Mouse (Mus musculus): ENCODE measurements around the gene Hk3. TPM values are rescaled to one million over a fixed set of nuclear protein-coding genes. Genes with fewer than 3 reads are reported as not detected.

The Hk3 gene
- polyA plus RNA-seq (2012; fragmentation: generic; extraction: Trizol), result not detected

DNA sequence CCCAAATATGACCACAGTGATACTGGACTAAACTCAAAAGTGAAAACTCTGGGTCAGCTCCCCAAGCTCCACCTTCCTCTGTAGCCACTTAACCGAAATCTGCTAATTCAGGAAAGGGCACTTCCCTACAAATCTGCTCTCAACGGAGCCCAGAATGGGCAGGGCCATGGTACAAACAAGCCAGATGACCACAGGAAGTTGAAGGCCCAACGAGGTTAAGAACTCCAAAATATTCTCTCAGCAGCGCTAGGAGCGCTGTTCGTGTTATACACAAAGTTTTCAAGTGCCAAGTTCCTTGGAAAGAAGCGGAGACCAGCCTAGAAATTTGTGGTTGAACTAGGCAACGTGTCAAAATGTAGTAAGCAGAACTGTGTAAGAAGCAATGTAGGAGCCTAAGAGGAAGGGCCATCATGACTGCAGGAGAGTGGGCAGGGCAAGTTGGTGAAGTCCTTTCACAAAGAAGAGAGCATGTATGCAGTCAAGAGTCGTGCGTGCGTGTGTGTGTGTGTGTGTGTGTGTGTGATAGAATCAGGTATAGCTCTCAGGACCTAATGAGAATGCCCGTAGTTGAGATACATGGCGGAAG lies at the start of gene Hk3:
Gene Hk3 (minus strand): TSS at position 192 of the 586 bp plus-strand sequence.

Other genes with a start within 250 kb of the Hk3 start
- under 1 TPM in 1 of 2 experiments, not detected in 1; 0.13 TPM for gene Eif4e1b, start 237.4 kb downstream of the Hk3 start, polyA plus RNA-seq (2012; fragmentation: generic; extraction: Trizol)
- 10 to 100 TPM; 46.3 to 66.0 TPM for gene Tspan17, start 232.0 kb downstream of the Hk3 start, polyA plus RNA-seq (2012; fragmentation: generic; extraction: Trizol)
- gene Unc5a, start 72.0 kb downstream of the Hk3 start, polyA plus RNA-seq (2012; fragmentation: generic; extraction: Trizol), result under 1 TPM in 1 of 2 experiments, not detected in 1; 0.02 TPM
- gene Uimc1, start 78.9 kb upstream of the Hk3 start, polyA plus RNA-seq (2012; fragmentation: generic; extraction: Trizol), result 10 to 100 TPM in 1 of 2 experiments, 1 to 10 TPM in 1; 2.8 to 12.8 TPM
- 10 to 100 TPM in 1 of 2 experiments, 1 to 10 TPM in 1; 3.8 to 16.6 TPM for gene Zfp346, start 83.9 kb upstream of the Hk3 start, polyA plus RNA-seq (2012; fragmentation: generic; extraction: Trizol)
- not detected for gene Gm17617, start 112.2 kb upstream of the Hk3 start, polyA plus RNA-seq (2012; fragmentation: generic; extraction: Trizol)
- under 1 TPM in 1 of 2 experiments, not detected in 1; 0.11 TPM for gene Fgfr4, start 131.3 kb upstream of the Hk3 start, polyA plus RNA-seq (2012; fragmentation: generic; extraction: Trizol)
- 10 to 100 TPM in 1 of 2 experiments, 1 to 10 TPM in 1; 1.4 to 10.3 TPM for gene Nsd1, start 188.4 kb upstream of the Hk3 start, polyA plus RNA-seq (2012; fragmentation: generic; extraction: Trizol)